Mouse (Mus musculus) G1E (cell line): ENCODE measurements at regions not wholly inside any gene's neighbourhood (a gene's known extent, or its start where the extent isn't known, plus 50 kb on each side); places are given as distances from the start of the nearest gene placed in this dataset.

Source experiments
- CTCF ChIP-seq: IDR thresholded peaks from 2 replicates; pipeline ENCODE4 v1.5.1; 2012; ENCODE audit warnings: low read depth, low read length, inconsistent platforms, mixed read lengths
- GATA1 ChIP-seq: IDR thresholded peaks from 2 replicates; pipeline ENCODE4 v1.6.1; 2012; ENCODE audit warnings: borderline replicate concordance, low read length, inconsistent platforms, mixed read lengths
- GATA2 ChIP-seq: IDR thresholded peaks from 2 replicates; pipeline ENCODE4 v1.6.1; 2012; ENCODE audit warnings: low read depth, low read length, inconsistent platforms, borderline replicate concordance

GRCm38 (mm10) chr5:133814436-133814835 lies 285.1 kb upstream of the Castor2 start:
- TF ChIP-seq CTCF (no peak), GATA2 (no peak), GATA1 (no peak)
